ENCODE assay signal across 27 mouse cellular contexts in the genomic region with DNA sequence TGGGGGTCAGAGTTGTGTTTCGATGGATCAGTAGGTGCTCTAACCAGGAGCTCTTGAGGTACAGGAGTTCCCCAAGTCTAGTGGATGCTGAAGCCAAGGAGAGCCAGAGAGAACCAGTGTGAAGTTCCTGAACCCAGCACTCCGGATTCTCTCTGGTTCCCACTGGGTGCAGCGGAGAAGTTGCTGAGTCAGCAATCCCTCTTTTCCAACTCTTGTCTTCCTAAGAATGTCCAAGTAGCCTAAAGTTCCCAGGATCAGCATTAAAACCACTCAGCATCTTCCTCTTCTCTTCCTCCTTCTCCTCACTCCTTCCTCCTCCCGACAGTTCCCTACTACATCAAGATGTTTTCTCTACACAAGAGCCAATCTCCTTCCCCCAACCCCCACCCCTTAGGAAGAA. TPM values are rescaled to one million over a fixed set of nuclear protein-coding genes. Genes with fewer than 3 reads are reported as not detected.
"Had no signal": no experiment of that assay in that cellular context is flagged by ENCODE, and none has a peak within 500 bp of the region (broad histone marks: within the 10 kb centered on the region; RNA-seq: fewer than 3 reads in every experiment).

No protein-coding gene starts in this region.

- H3K27me3 ChIP-seq: heart, embryonic 13.5 days; heart, embryonic 15.5 days; hindbrain, embryonic 13.5 days; hindbrain, embryonic 15.5 days; kidney, embryonic 15.5 days; limb, embryonic 12.5 days; liver, embryonic 13.5 days had no signal

- H3K9me3 ChIP-seq: heart, embryonic 13.5 days; heart, embryonic 15.5 days; hindbrain, embryonic 13.5 days; hindbrain, embryonic 15.5 days; kidney, embryonic 15.5 days; limb, embryonic 12.5 days; liver, embryonic 13.5 days had no signal

- H3K4me1 ChIP-seq: hindbrain, embryonic 13.5 days; hindbrain, embryonic 15.5 days; kidney, embryonic 15.5 days; limb, embryonic 12.5 days; liver, embryonic 13.5 days had no signal

- H3K27ac ChIP-seq: heart, adult 2 months; heart, embryonic 13.5 days; heart, embryonic 15.5 days; hindbrain, embryonic 13.5 days; hindbrain, embryonic 15.5 days; hindbrain, postnatal 0 days; kidney, embryonic 15.5 days; kidney, postnatal 0 days; limb, embryonic 12.5 days; liver, embryonic 13.5 days had no signal

- H3K4me2 ChIP-seq: heart, embryonic 11.5 days; heart, embryonic 13.5 days; heart, embryonic 15.5 days; hindbrain, embryonic 13.5 days; hindbrain, embryonic 15.5 days; kidney, embryonic 15.5 days; limb, embryonic 12.5 days; liver, embryonic 11.5 days; liver, embryonic 13.5 days had no signal

- H3K4me3 ChIP-seq: heart, adult 2 months; heart, embryonic 13.5 days; heart, embryonic 15.5 days; hindbrain, embryonic 13.5 days; hindbrain, embryonic 15.5 days; kidney, embryonic 15.5 days; limb, embryonic 12.5 days; liver, embryonic 13.5 days had no signal

- DNase-seq: gastrocnemius, postnatal 14 days; gastrocnemius, postnatal 36 days; heart, adult 11 months; heart, adult 2 months; heart, postnatal 14 days; heart, postnatal 36 days; kidney, adult 11 months; kidney, adult 2 months; kidney, adult 9 months; kidney, postnatal 14 days; kidney, postnatal 36 days; layer of hippocampus, adult 9-11 months; layer of hippocampus, postnatal 36 days; left cerebral cortex, postnatal 4 days; liver; liver, embryonic 13.5 days had no signal

- ATAC-seq: hindbrain, postnatal 0 days; intestine, embryonic 16.5 days had no signal

- H3K36me3 ChIP-seq: hindbrain, embryonic 13.5 days; hindbrain, embryonic 15.5 days; kidney, embryonic 15.5 days; limb, embryonic 12.5 days; liver, embryonic 13.5 days had no signal

- H3K9ac ChIP-seq: heart, embryonic 13.5 days; heart, embryonic 15.5 days; hindbrain, embryonic 13.5 days; hindbrain, embryonic 15.5 days; kidney, embryonic 15.5 days; limb, embryonic 12.5 days; liver, embryonic 13.5 days had no signal

RNA-seq across cellular contexts. Expression of a gene that starts 30.5 kb away (rescaled TPM):
- polyA plus RNA-seq: limb, embryonic 12.5 days had no signal
